In genomic region chr12:15078615-15079014, GRCm38 (mm10) we compare ENCODE assay signal across 8 mouse cellular contexts.
DNase-seq lines count a peak whose midpoint lies in the region; ATAC-seq lines count a peak whose summit lies in the region.

No protein-coding gene starts in this region.

- intact Hi-C loops in left cerebral cortex, postnatal 14 days (cut with DNase I): no loop called here

- ATAC-seq in frontal cortex, adult (ENCODE audit: low TSS enrichment): peak; percentile 44; the same call in 1 of the 2 replicates
- no peak for ATAC-seq in erythroblast, adult 5-6 weeks (replicated peaks; ENCODE audit: low FRiP score, poor library complexity, severe bottlenecking)
- ATAC-seq in granulocyte monocyte progenitor cell, adult 5-6 weeks (replicated peaks; ENCODE audit: poor library complexity, severe bottlenecking): no peak

- no peak for DNase-seq in frontal cortex, postnatal 25 days (ENCODE audit: low spot score in 2 of 2)
- DNase-seq in 416B (ENCODE audit: low read depth): peak; percentile 63
- DNase-seq in embryo, embryonic 11 days: peak; percentile 57
- DNase-seq in left cerebral cortex, postnatal 14 days (ENCODE audit: low spot score in 2 of 2): peak; percentile 42 to 58
- DNase-seq in lung, postnatal 10 days: no peak

Comparison
In these comparisons a context has a peak if more than half of its experiments do, and no peak if none do; other contexts are left out.
1. DNase-seq: peak in 416B (single experiment), embryo, embryonic 11 days (single experiment) and left cerebral cortex, postnatal 14 days (2 of 2); none in frontal cortex, postnatal 25 days (0 of 2) and lung, postnatal 10 days (single experiment).